Mouse (Mus musculus): ENCODE data around the gene Cep89. TPM values are rescaled to one million over a fixed set of nuclear protein-coding genes. Genes with fewer than 3 reads are reported as not detected.

Gene Cep89
- polyA plus RNA-seq (2012; rRNA removed; ENCODE audit: low replicate concordance) = 9.2 and 20.9 TPM in 2 replicates

GRCm38 (mm10) chr7:35396542-35397168 lies at the start of gene Cep89, which contains the start of gene Faap24:
Gene Cep89 (plus strand): TSS chr7:35397035.
Gene Faap24 (minus strand): TSS chr7:35396836.

GRCm38 (mm10) chr7:35447996-35448846 lies 51.4 kb downstream of the Cep89 start, which contains the start of gene Slc7a9:
Gene Slc7a9 (plus strand): TSS chr7:35448796.

Other genes with a start within 250 kb of the Cep89 start
- 151 and 663 TPM in 2 replicates for gene Slc7a10, start 210.7 kb upstream of the Cep89 start, polyA plus RNA-seq (2012; rRNA removed; ENCODE audit: low replicate concordance)
- 16.9 and 45.6 TPM in 2 replicates for gene Lrp3, start 181.5 kb upstream of the Cep89 start, polyA plus RNA-seq (2012; rRNA removed; ENCODE audit: low replicate concordance)
- gene Gpatch1, start 78.6 kb upstream of the Cep89 start, polyA plus RNA-seq (2012; rRNA removed; ENCODE audit: low replicate concordance) = 5.1 and 6.9 TPM in 2 replicates
- gene Rhpn2, start 62.9 kb upstream of the Cep89 start, polyA plus RNA-seq (2012; rRNA removed; ENCODE audit: low replicate concordance) = 2.5 and 8.8 TPM in 2 replicates
- gene Faap24, start 199 bp upstream of the Cep89 start, polyA plus RNA-seq (2012; rRNA removed; ENCODE audit: low replicate concordance) = 3.9 and 5.1 TPM in 2 replicates
- 0.08 TPM in 1 of 2 replicates, not detected in the other for gene Slc7a9, start 51.8 kb downstream of the Cep89 start, polyA plus RNA-seq (2012; rRNA removed; ENCODE audit: low replicate concordance)
- 0.03 TPM in 1 of 2 replicates, not detected in the other for gene Tdrd12, start 140.7 kb downstream of the Cep89 start, polyA plus RNA-seq (2012; rRNA removed; ENCODE audit: low replicate concordance)
- gene Nudt19, start 159.3 kb downstream of the Cep89 start, polyA plus RNA-seq (2012; rRNA removed; ENCODE audit: low replicate concordance) = 34.2 and 35.4 TPM in 2 replicates
- 0.06 and 0.10 TPM in 2 replicates for gene Rgs9bp, start 188.5 kb downstream of the Cep89 start, polyA plus RNA-seq (2012; rRNA removed; ENCODE audit: low replicate concordance)
- 30.6 and 44.5 TPM in 2 replicates for gene Ankrd27, start 189.2 kb downstream of the Cep89 start, polyA plus RNA-seq (2012; rRNA removed; ENCODE audit: low replicate concordance)